Comparison of ENCODE assay signal across 11 mouse cellular contexts in the genomic region with DNA sequence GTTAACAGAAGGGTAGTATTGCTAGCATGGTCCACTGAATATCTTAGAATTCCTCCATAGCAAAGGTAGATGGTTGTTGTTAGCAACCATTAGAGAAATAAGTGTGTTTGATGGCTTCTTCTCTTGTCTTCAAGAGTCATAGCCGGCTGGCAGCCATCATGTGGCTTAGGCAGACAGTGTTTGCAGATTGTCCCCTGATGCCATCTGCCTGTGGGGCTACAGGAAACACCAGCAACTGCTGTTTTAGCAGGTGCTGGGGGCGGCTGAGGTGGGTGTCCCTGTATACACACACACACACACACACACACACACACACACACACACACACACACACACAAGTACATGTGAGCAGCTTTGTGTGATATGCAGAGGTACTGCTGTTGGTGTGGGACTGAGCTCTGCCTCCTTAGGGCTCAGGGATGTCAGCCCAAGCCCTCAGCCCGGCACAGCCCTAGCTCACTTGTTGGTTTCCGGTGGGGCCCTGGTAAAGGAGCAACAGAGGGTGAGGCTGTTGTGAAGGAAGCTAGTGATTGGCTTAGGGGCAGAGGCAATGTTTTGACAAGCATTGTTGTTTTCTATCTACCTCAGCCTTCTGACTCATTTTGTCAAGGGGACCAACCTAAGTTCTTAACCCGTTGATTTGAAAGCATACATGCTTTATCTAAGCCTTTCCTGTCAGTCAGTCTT.
DNase-seq lines count a peak whose midpoint lies in the region; ATAC-seq and TF ChIP-seq lines count a peak whose summit lies in the region.
"Had no signal": no experiment of that assay in that cellular context is flagged by ENCODE, and none has a peak within 500 bp of the region (broad histone marks: within the 10 kb centered on the region; RNA-seq: fewer than 3 reads in every experiment).

No protein-coding gene starts in this region.

- 88% methylated on average over 5 of the region's 5 CpGs for WGBS in hindbrain, embryonic 11.5 days
- WGBS in midbrain, embryonic 16.5 days, result 90% methylated on average over 5 of the region's 5 CpGs

- no peak for DNase-seq in G1E (ENCODE audit: low spot score)
- peak; percentile 89 for DNase-seq in thymus, postnatal 0 days (ENCODE audit: low spot score)
- no peak for DNase-seq in hindbrain, embryonic 11.5 days (ENCODE audit: low spot score)
- no peak for DNase-seq in frontal cortex, postnatal 36 days (ENCODE audit: low spot score in 2 of 2)
- DNase-seq: kidney, postnatal 14 days had no signal

- no peak overlapping the region for H3K4me2 ChIP-seq in hindbrain, embryonic 11.5 days (replicated peaks; ENCODE audit: low read depth, low read length)
- no peak overlapping the region for H3K4me2 ChIP-seq in midbrain, embryonic 16.5 days (ENCODE audit: low read length)
- H3K4me2 ChIP-seq: embryonic facial prominence, embryonic 15.5 days; midbrain, embryonic 12.5 days had no signal

- peaks cover 26% of the 10 kb centered on the region for H3K4me1 ChIP-seq in G1E (ENCODE audit: insufficient read depth, low read depth, low read length)
- no peaks in the 10 kb centered on the region for H3K4me1 ChIP-seq in hindbrain, embryonic 11.5 days (replicated peaks; ENCODE audit: control insufficient read depth, insufficient read depth, low read length)
- H3K4me1 ChIP-seq in midbrain, embryonic 16.5 days (ENCODE audit: control insufficient read depth, insufficient read depth, low read length), result no peaks in the 10 kb centered on the region
- H3K4me1 ChIP-seq: embryonic facial prominence, embryonic 15.5 days; hindbrain, embryonic 10.5 days; midbrain, embryonic 12.5 days had no signal

- no peaks in the 10 kb centered on the region for H3K27me3 ChIP-seq in G1E (ENCODE audit: insufficient read depth, low read length)
- no peaks in the 10 kb centered on the region for H3K27me3 ChIP-seq in hindbrain, embryonic 11.5 days (ENCODE audit: control insufficient read depth, insufficient read depth, low read length)
- H3K27me3 ChIP-seq in midbrain, embryonic 16.5 days (ENCODE audit: control insufficient read depth, insufficient read depth, low read depth, low read length), result no peaks in the 10 kb centered on the region
- H3K27me3 ChIP-seq: embryonic facial prominence, embryonic 15.5 days; midbrain, embryonic 12.5 days had no signal

- H3K4me3 ChIP-seq in G1E (ENCODE audit: low read depth, low read length), result peak overlapping the region; percentile 23; the same call in 1 of the 2 replicates
- H3K4me3 ChIP-seq in hindbrain, embryonic 11.5 days (ENCODE audit: low read depth, low read length), result no peak overlapping the region
- no peak overlapping the region for H3K4me3 ChIP-seq in midbrain, embryonic 16.5 days (ENCODE audit: low read depth, low read length)
- H3K4me3 ChIP-seq: embryonic facial prominence, embryonic 15.5 days; hindbrain, embryonic 10.5 days; midbrain, embryonic 12.5 days had no signal

- TF ChIP-seq CTCF in G1E (IDR thresholded peaks at IDR 0.05; ENCODE audit: low read depth, low read length), result no peak

- peaks cover 2% of the 10 kb centered on the region for H3K36me3 ChIP-seq in G1E (replicated peaks)
- H3K36me3 ChIP-seq in hindbrain, embryonic 11.5 days (ENCODE audit: control insufficient read depth, insufficient read depth, low read length), result no peaks in the 10 kb centered on the region
- H3K36me3 ChIP-seq in midbrain, embryonic 16.5 days (ENCODE audit: control insufficient read depth, insufficient read depth, low read length), result no peaks in the 10 kb centered on the region
- H3K36me3 ChIP-seq: embryonic facial prominence, embryonic 15.5 days; hindbrain, embryonic 10.5 days; midbrain, embryonic 12.5 days had no signal

- no peak overlapping the region for H3K9ac ChIP-seq in hindbrain, embryonic 11.5 days (ENCODE audit: low read depth, low read length)
- H3K9ac ChIP-seq in midbrain, embryonic 16.5 days (ENCODE audit: low read depth, low read length), result no peak overlapping the region
- H3K9ac ChIP-seq: embryonic facial prominence, embryonic 15.5 days; midbrain, embryonic 12.5 days had no signal

- ATAC-seq in G1E (ENCODE audit: extremely low read depth, insufficient number of reproducible peaks, low FRiP score, poor library complexity, severe bottlenecking), result peak; percentile 74
- ATAC-seq in erythroid progenitor cell, adult 5-6 weeks (replicated peaks; ENCODE audit: low FRiP score, poor library complexity, severe bottlenecking), result peak; percentile 39; the same call in 1 of the 2 replicates
- ATAC-seq in megakaryocyte progenitor cell, adult 5-6 weeks (replicated peaks; ENCODE audit: poor library complexity), result peak; percentile 70
- ATAC-seq in hindbrain, embryonic 11.5 days (ENCODE audit: low FRiP score), result no peak
- no peak for ATAC-seq in midbrain, embryonic 16.5 days

- no peak overlapping the region for H3K27ac ChIP-seq in hindbrain, embryonic 11.5 days (ENCODE audit: low read depth, low read length)
- H3K27ac ChIP-seq in midbrain, embryonic 16.5 days (ENCODE audit: low read length), result no peak overlapping the region
- H3K27ac ChIP-seq: embryonic facial prominence, embryonic 15.5 days; hindbrain, embryonic 10.5 days; midbrain, embryonic 12.5 days had no signal

- no peaks in the 10 kb centered on the region for H3K9me3 ChIP-seq in G1E (replicated peaks)
- H3K9me3 ChIP-seq in hindbrain, embryonic 11.5 days (ENCODE audit: control insufficient read depth, low read length), result no peaks in the 10 kb centered on the region
- H3K9me3 ChIP-seq in midbrain, embryonic 16.5 days (replicated peaks; ENCODE audit: control insufficient read depth, low read length, poor library complexity, severe bottlenecking), result no peaks in the 10 kb centered on the region
- H3K9me3 ChIP-seq: embryonic facial prominence, embryonic 15.5 days; hindbrain, embryonic 10.5 days; midbrain, embryonic 12.5 days had no signal

Comparison
In these comparisons a context has a peak if more than half of its experiments do, and no peak if none do; other contexts are left out.
1. ATAC-seq: peak in G1E (single experiment), erythroid progenitor cell, adult 5-6 weeks (single experiment) and megakaryocyte progenitor cell, adult 5-6 weeks (single experiment); none in hindbrain, embryonic 11.5 days (single experiment) and midbrain, embryonic 16.5 days (single experiment).